Mouse (Mus musculus): ENCODE measurements around the gene Pdlim7. TPM values are rescaled to one million over a fixed set of nuclear protein-coding genes. Genes with fewer than 3 reads are reported as not detected.

Gene Pdlim7
- polyA plus RNA-seq, 1 experiment from 2014 or later, result 240 TPM

- 46% methylated on average over 4 of the region's 4 CpGs for WGBS
- H3K4me3 ChIP-seq (replicated peaks; ENCODE audit: low read length), result no peak overlapping the region
- H3K9ac ChIP-seq (ENCODE audit: low read length), result no peak overlapping the region
- no peaks in the 10 kb centered on the region for H3K27me3 ChIP-seq (ENCODE audit: control insufficient read depth, insufficient read depth, low read length)
- H3K9me3 ChIP-seq (replicated peaks; ENCODE audit: control insufficient read depth, low read length), result no peaks in the 10 kb centered on the region
- peaks cover 7% of the 10 kb centered on the region; the same call in 1 of the 2 replicates for H3K4me1 ChIP-seq (ENCODE audit: control insufficient read depth, insufficient read depth, low read length)
- no peak overlapping the region for H3K27ac ChIP-seq (ENCODE audit: low read length)
- no peak overlapping the region for H3K4me2 ChIP-seq (ENCODE audit: low read depth, low read length)
- H3K36me3 ChIP-seq (ENCODE audit: control insufficient read depth, insufficient read depth, low read length), result peaks cover 8% of the 10 kb centered on the region; the same call in 1 of the 2 replicates
- no peak for ATAC-seq (ENCODE audit: insufficient read depth, low FRiP score)
Measured at GRCm38 (mm10) chr13:55495702-55496101, 17.8 kb downstream of the Pdlim7 start.

GRCm38 (mm10) chr13:55494883-55495621, 18.4 kb downstream of the Pdlim7 start:
- Histone ChIP-seq H3K36me3 (ENCODE audit: control insufficient read depth, insufficient read depth, low read length) (peaks cover 8% of the 10 kb centered on the region; the same call in 1 of the 2 replicates), H3K9me3 (replicated peaks; ENCODE audit: control insufficient read depth, low read length) (no peaks in the 10 kb centered on the region), H3K4me1 (ENCODE audit: control insufficient read depth, insufficient read depth, low read length) (peaks cover 7% of the 10 kb centered on the region; the same call in 1 of the 2 replicates), H3K4me3 (replicated peaks; ENCODE audit: low read length) (no peak overlapping the region), H3K27ac (ENCODE audit: low read length) (no peak overlapping the region), H3K9ac (ENCODE audit: low read length) (no peak overlapping the region), H3K4me2 (ENCODE audit: low read depth, low read length) (no peak overlapping the region), H3K27me3 (ENCODE audit: control insufficient read depth, insufficient read depth, low read length) (no peaks in the 10 kb centered on the region)
- ATAC-seq (ENCODE audit: insufficient read depth, low FRiP score), result peak; percentile 47; the same call in 1 of the 2 replicates
- 15% methylated on average over 18 of the region's 18 CpGs for WGBS

DNA sequence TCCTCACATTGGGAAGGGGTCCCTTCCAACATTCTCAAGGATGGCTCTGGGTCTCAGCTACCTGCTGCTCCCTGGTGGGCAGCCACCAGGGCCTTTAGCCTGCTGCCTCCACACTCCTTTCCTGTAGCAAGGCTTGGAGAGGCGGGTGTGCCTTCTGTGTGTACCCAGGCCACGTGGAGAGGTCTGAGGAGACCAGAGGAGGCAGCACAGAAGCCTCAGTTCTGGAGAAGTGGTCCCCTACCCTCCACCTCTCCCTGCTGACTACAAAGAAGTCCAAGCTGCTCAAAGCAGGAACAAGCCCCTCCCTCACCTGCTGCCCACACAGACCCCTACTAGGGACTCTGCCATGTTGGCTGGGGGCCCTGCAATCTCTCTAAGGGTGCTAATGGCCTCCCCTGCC, 19.2 kb downstream of the Pdlim7 start:
- peaks cover 8% of the 10 kb centered on the region; the same call in 1 of the 2 replicates for H3K36me3 ChIP-seq (ENCODE audit: control insufficient read depth, insufficient read depth, low read length)
- WGBS, result 20% methylated on average over 2 of the region's 2 CpGs
- H3K27me3 ChIP-seq (ENCODE audit: control insufficient read depth, insufficient read depth, low read length), result no peaks in the 10 kb centered on the region
- no peaks in the 10 kb centered on the region for H3K9me3 ChIP-seq (replicated peaks; ENCODE audit: control insufficient read depth, low read length)
- no peak overlapping the region for H3K4me3 ChIP-seq (replicated peaks; ENCODE audit: low read length)
- no peak overlapping the region for H3K27ac ChIP-seq (ENCODE audit: low read length)
- ATAC-seq (ENCODE audit: insufficient read depth, low FRiP score), result no peak
- H3K4me1 ChIP-seq (ENCODE audit: control insufficient read depth, insufficient read depth, low read length), result peaks cover 7% of the 10 kb centered on the region; the same call in 1 of the 2 replicates
- no peak overlapping the region for H3K9ac ChIP-seq (ENCODE audit: low read length)
- no peak overlapping the region for H3K4me2 ChIP-seq (ENCODE audit: low read depth, low read length)

DNA sequence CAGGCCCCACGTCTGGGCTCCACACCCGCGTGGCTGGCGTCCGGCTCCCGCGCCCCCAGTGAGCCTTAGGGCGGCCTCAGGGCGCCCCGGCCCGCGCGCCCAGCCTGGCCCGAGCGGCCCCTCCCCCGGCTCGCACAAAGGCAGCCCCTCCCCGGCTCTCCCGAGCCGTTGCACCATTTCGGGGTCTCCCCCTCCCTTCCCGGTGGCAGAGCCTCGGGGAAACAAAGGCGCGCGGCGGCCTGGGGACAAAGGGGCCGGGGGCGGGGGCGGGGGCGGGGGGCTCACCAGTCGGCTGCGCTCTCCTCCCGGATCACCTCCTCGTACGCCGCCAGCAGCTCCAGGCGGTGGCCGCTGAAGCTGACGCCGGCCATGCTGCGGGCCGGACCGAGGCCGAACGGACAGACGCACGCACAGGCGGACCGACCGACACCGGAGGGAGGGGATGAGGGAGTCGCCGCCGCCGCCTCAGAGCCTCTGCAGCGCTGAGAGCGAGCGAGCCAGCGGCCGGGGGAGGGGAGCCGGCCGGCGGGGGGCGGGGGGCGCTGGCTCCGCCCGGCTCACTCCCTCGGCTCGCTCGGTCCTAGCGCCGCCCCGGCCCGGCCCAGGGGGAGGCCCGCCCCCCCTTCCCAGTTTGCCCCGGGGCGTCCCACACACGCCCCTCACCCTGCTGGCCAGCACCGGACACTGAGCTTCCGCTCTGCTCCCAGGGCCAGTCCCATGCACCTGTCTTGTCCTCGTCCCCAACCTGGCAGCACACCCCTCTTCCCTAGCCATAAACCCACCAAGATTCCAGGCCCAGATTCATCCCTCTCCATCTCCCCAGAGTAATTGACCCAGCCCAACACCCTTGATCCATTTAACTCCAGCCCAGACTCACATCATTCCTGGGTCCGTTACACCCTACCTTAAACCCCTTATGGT, 25.6 kb downstream of the Pdlim7 start, which contains the start of gene Dbn1:
Gene Dbn1, minus strand, starts transcription at position 534 of the 921 bp plus-strand sequence.
- WGBS, result 1% methylated on average over 70 of the region's 83 CpGs
- Histone ChIP-seq H3K27me3 (ENCODE audit: control insufficient read depth, insufficient read depth, low read length) (no peaks in the 10 kb centered on the region), H3K4me1 (ENCODE audit: control insufficient read depth, insufficient read depth, low read length) (peaks cover 39% of the 10 kb centered on the region), H3K4me3 (replicated peaks; ENCODE audit: low read length) (peak within 1 kb of the TSS; percentile 89), H3K36me3 (ENCODE audit: control insufficient read depth, insufficient read depth, low read length) (no peaks in the 10 kb centered on the region), H3K4me2 (ENCODE audit: low read depth, low read length) (peak within 1 kb of the TSS; percentile 81), H3K27ac (ENCODE audit: low read length) (peak within 1 kb of the TSS; percentile 85), H3K9me3 (replicated peaks; ENCODE audit: control insufficient read depth, low read length) (no peaks in the 10 kb centered on the region), H3K9ac (ENCODE audit: low read length) (peak within 1 kb of the TSS; percentile 95)
- peak; percentile 85 for ATAC-seq (ENCODE audit: insufficient read depth, low FRiP score)

GRCm38 (mm10) chr13:55486916-55487577, 26.4 kb downstream of the Pdlim7 start:
- Histone ChIP-seq H3K9ac (ENCODE audit: low read length) (peak overlapping the region; percentile 95), H3K4me1 (ENCODE audit: control insufficient read depth, insufficient read depth, low read length) (peaks cover 46% of the 10 kb centered on the region)
- WGBS, result 0% methylated on average over 29 of the region's 29 CpGs

DNA sequence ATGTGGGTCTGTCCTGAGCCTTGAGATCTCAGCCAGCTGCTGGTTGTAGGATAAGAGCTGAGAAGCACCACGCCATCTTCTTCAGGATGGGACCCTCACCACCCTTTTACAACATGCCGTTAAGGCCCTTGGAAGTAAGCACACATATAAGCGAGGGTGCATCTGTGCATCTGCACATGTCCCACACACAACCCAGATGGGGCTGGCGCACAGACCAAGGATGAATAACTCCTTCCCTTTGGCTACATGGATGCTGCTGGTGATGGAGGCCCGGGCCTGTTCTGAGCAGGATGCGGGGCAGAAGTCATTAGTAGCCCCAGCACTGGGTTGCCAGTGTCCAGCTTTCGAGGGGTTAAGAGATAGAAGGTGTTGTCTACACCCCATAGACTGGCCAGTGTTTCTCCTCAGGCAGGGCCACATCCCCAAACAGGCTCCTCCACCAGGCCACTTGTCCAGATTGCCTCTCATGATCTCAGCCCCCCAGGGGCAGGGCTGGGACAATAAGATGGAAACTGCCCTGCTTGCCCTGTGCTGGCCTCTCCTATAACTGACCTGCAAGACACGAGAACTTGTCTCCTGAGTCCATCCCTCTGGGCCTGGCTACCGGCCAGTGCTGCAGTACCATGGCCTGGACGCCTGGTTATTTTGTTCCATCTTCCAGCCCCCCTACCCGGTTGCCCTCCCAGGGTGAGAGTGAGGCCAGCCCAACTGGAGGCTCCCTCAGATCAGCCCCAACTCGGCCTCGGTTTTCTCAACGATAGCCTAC, 27.3 kb downstream of the Pdlim7 start:
- Histone ChIP-seq H3K36me3 (ENCODE audit: control insufficient read depth, insufficient read depth, low read length) (peaks cover 5% of the 10 kb centered on the region; the same call in 1 of the 2 replicates), H3K9me3 (replicated peaks; ENCODE audit: control insufficient read depth, low read length) (no peaks in the 10 kb centered on the region), H3K27me3 (ENCODE audit: control insufficient read depth, insufficient read depth, low read length) (no peaks in the 10 kb centered on the region), H3K4me2 (ENCODE audit: low read depth, low read length) (peak overlapping the region; percentile 81), H3K27ac (ENCODE audit: low read length) (no peak overlapping the region), H3K4me3 (replicated peaks; ENCODE audit: low read length) (peak overlapping the region; percentile 89), H3K9ac (ENCODE audit: low read length) (peak overlapping the region; percentile 95), H3K4me1 (ENCODE audit: control insufficient read depth, insufficient read depth, low read length) (peaks cover 46% of the 10 kb centered on the region)
- WGBS, result 35% methylated on average over 14 of the region's 14 CpGs
- ATAC-seq (ENCODE audit: insufficient read depth, low FRiP score), result no peak

More at GRCm38 (mm10) chr13:55486916-55487577, 26.4 kb downstream of the Pdlim7 start:
- peak; percentile 51 for ATAC-seq (ENCODE audit: insufficient read depth, low FRiP score)
- Histone ChIP-seq H3K4me3 (replicated peaks; ENCODE audit: low read length) (peak overlapping the region; percentile 89), H3K4me2 (ENCODE audit: low read depth, low read length) (peak overlapping the region; percentile 81), H3K36me3 (ENCODE audit: control insufficient read depth, insufficient read depth, low read length) (no peaks in the 10 kb centered on the region), H3K27ac (ENCODE audit: low read length) (peak overlapping the region; percentile 85), H3K9me3 (replicated peaks; ENCODE audit: control insufficient read depth, low read length) (no peaks in the 10 kb centered on the region), H3K27me3 (ENCODE audit: control insufficient read depth, insufficient read depth, low read length) (no peaks in the 10 kb centered on the region)

DNA sequence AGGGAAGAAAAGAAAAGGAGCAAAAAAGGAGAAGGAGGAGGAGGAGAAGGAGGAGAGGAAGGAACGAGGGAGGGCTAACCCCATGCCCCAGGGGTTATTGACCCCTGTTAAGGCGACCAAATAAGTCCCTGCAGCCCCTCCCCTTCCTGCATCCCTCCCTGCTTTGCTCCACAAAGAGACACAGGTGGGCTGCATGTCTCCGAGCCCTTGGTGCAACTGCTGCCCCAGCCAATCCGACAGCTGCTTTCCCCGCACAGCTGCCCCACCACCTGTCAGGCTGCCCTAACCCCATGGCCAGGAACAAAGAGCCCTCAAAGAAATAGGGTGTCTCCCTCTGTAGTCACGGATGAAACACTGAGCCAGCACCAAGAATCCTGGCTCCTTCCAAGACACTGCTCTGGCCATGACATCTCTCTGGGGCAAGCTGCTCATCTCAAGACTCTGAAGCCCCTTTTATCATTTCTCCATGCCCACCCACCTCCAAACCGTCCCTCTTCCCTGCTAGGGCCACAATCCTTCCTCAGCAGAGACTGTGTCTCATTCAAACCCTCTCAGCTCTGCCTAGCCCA, 28.9 kb downstream of the Pdlim7 start:
- H3K4me1 ChIP-seq (ENCODE audit: control insufficient read depth, insufficient read depth, low read length), result peaks cover 46% of the 10 kb centered on the region
- H3K27me3 ChIP-seq (ENCODE audit: control insufficient read depth, insufficient read depth, low read length), result no peaks in the 10 kb centered on the region
- peak overlapping the region; percentile 3; the same call in 1 of the 2 replicates for H3K9ac ChIP-seq (ENCODE audit: low read length)
- H3K9me3 ChIP-seq (replicated peaks; ENCODE audit: control insufficient read depth, low read length), result no peaks in the 10 kb centered on the region
- 38% methylated on average over 6 of the region's 7 CpGs for WGBS
- H3K4me2 ChIP-seq (ENCODE audit: low read depth, low read length), result no peak overlapping the region
- ATAC-seq (ENCODE audit: insufficient read depth, low FRiP score), result no peak
- H3K27ac ChIP-seq (ENCODE audit: low read length), result no peak overlapping the region
- H3K36me3 ChIP-seq (ENCODE audit: control insufficient read depth, insufficient read depth, low read length), result peaks cover 14% of the 10 kb centered on the region
- no peak overlapping the region for H3K4me3 ChIP-seq (replicated peaks; ENCODE audit: low read length)

- Histone ChIP-seq H3K9ac (ENCODE audit: low read length) (peak overlapping the region; percentile 52; the same call in 1 of the 2 replicates), H3K27ac (ENCODE audit: low read length) (peak overlapping the region; percentile 54), H3K4me3 (replicated peaks; ENCODE audit: low read length) (no peak overlapping the region), H3K4me2 (ENCODE audit: low read depth, low read length) (peak overlapping the region; percentile 29; the same call in 1 of the 2 replicates), H3K36me3 (ENCODE audit: control insufficient read depth, insufficient read depth, low read length) (peaks cover 14% of the 10 kb centered on the region), H3K9me3 (replicated peaks; ENCODE audit: control insufficient read depth, low read length) (no peaks in the 10 kb centered on the region), H3K4me1 (ENCODE audit: control insufficient read depth, insufficient read depth, low read length) (peaks cover 46% of the 10 kb centered on the region), H3K27me3 (ENCODE audit: control insufficient read depth, insufficient read depth, low read length) (no peaks in the 10 kb centered on the region)
- ATAC-seq (ENCODE audit: insufficient read depth, low FRiP score), result no peak
- WGBS, result 52% methylated on average over 15 of the region's 15 CpGs
Measured at GRCm38 (mm10) chr13:55483593-55483992, 29.9 kb downstream of the Pdlim7 start.
